ENCODE assay signal across 17 mouse cellular contexts in genomic region chr15:9289660-9290059, GRCm38 (mm10). TPM values are rescaled to one million over a fixed set of nuclear protein-coding genes. Genes with fewer than 3 reads are reported as not detected.
"Had no signal": no experiment of that assay in that cellular context is flagged by ENCODE, and none has a peak within 500 bp of the region (broad histone marks: within the 10 kb centered on the region; RNA-seq: fewer than 3 reads in every experiment).

No protein-coding gene starts in this region.

- H3K4me3 ChIP-seq: limb, embryonic 12.5 days; midbrain, embryonic 13.5 days; stomach, embryonic 15.5 days had no signal

- H3K9ac ChIP-seq: limb, embryonic 12.5 days; midbrain, embryonic 13.5 days; stomach, embryonic 15.5 days had no signal

- H3K36me3 ChIP-seq: limb, embryonic 12.5 days; midbrain, embryonic 13.5 days; stomach, embryonic 15.5 days had no signal

- H3K27me3 ChIP-seq: limb, embryonic 12.5 days; midbrain, embryonic 13.5 days; stomach, embryonic 15.5 days had no signal

- DNase-seq: kidney, adult 8-10 months; kidney, postnatal 25 days; liver; lung, postnatal 36 days; right cerebral cortex, postnatal 14 days; thymus, adult 2 months; thymus, postnatal 25 days had no signal

- ATAC-seq: midbrain, embryonic 13.5 days had no signal

- H3K9me3 ChIP-seq: limb, embryonic 12.5 days; midbrain, embryonic 13.5 days; stomach, embryonic 15.5 days had no signal

- H3K4me1 ChIP-seq: limb, embryonic 12.5 days; midbrain, embryonic 13.5 days; stomach, embryonic 15.5 days had no signal

- H3K27ac ChIP-seq: limb, embryonic 12.5 days; midbrain, embryonic 13.5 days; stomach, embryonic 15.5 days had no signal

- H3K4me2 ChIP-seq: limb, embryonic 12.5 days; midbrain, embryonic 13.5 days; stomach, embryonic 15.5 days had no signal

RNA-seq across cellular contexts. Expression of gene Ugt3a1, which starts 13.0 kb away (rescaled TPM):
- total RNA-seq: layer of hippocampus, postnatal 10 days; left cerebral cortex, postnatal 36 days; megakaryocyte progenitor cell, adult 5-6 weeks; midbrain, postnatal 0 days had no signal
- polyA plus RNA-seq: limb, embryonic 12.5 days; lung, embryonic 16.5 days; midbrain, embryonic 13.5 days; midbrain, postnatal 0 days; neural tube, embryonic 14.5 days; urinary bladder, adult 2 months had no signal

RNA-seq across cellular contexts. Expression of gene Ugt3a2, which starts 45.7 kb away (rescaled TPM):
- total RNA-seq: layer of hippocampus, postnatal 10 days; left cerebral cortex, postnatal 36 days; megakaryocyte progenitor cell, adult 5-6 weeks; midbrain, postnatal 0 days had no signal
- polyA plus RNA-seq: limb, embryonic 12.5 days; lung, embryonic 16.5 days; midbrain, embryonic 13.5 days; midbrain, postnatal 0 days; neural tube, embryonic 14.5 days; stomach, embryonic 15.5 days; urinary bladder, adult 2 months had no signal
